Mouse (Mus musculus): ENCODE results near the gene Ogfod3. TPM values are rescaled to one million over a fixed set of nuclear protein-coding genes. Genes with fewer than 3 reads are reported as not detected.

Ogfod3 gene
- polyA plus RNA-seq, 2 experiments, result 5.6 to 13.3 TPM

DNA sequence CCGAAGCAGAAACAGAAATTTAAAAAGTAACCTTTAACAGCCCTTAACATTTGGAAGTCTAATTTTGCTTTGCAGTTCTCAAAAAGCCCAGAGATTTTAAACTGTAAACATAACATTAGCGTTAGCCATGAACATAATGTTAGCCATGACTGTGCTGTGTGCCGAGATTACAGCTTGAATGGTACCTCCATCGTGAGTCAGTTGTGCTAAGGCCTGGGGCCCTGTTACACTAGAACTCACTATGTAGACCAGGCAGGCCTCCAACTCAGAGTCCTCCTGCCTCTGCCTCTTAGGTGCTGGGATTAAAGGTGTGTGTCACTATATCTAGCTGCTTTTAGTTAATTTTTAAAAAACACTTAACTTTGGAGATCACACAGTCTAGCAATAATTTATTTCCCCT, 26.7 kb upstream of the Ogfod3 start:
- no peak for ATAC-seq (ENCODE audit: insufficient read depth)

DNA sequence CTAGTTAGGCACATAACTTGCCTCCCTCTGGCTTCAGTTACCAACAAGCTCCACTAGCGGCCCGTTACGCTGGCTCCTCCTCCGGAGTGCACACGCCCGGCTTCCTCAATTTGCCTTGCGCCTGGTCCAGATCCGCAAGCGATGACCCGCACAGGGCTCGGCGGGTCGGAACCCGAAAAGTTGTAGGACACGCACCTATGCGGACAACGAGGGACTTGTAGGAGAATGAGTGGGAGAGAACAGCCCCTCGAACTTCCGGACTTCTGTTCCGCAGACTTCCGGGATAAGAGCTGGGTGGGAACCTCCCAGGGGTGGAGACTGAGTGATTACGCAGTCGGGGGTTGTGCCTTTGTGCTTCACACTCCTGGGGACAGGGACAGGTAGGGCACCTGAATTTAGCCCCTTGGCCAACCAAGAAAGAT, 24.5 kb upstream of the Ogfod3 start, which contains the start of gene Cybc1:
Gene Cybc1, minus strand, starts transcription at position 305 of the 422 bp plus-strand sequence.
- H3K4me1 ChIP-seq (replicated peaks; ENCODE audit: control insufficient read depth in 2 of 2, insufficient read depth in 2 of 2, low read length in 1 of 2), result peaks cover 31 to 37% of the 10 kb centered on the region in 2 experiments
- WGBS (ENCODE audit: insufficient replicate concordance), result 0% methylated on average over 23 of the region's 23 CpGs

More for the DNA sequence above, 26.7 kb upstream of the Ogfod3 start:
- no peak for DNase-seq (ENCODE audit: low read depth in 3 of 3, low spot score in 3 of 3)
- H3K36me3 ChIP-seq (replicated peaks; ENCODE audit: control insufficient read depth, insufficient read depth, low read depth), result peaks cover 7% of the 10 kb centered on the region
- H3K4me1 ChIP-seq (replicated peaks; ENCODE audit: control insufficient read depth in 2 of 2, insufficient read depth in 2 of 2, low read length in 1 of 2), result peaks cover 43 to 49% of the 10 kb centered on the region in 2 experiments
- no peak overlapping the region for H3K4me2 ChIP-seq (ENCODE audit: low read depth)
- H3K9me3 ChIP-seq (ENCODE audit: control insufficient read depth, low read length), result no peaks in the 10 kb centered on the region
- H3K9ac ChIP-seq (replicated peaks), result no peak overlapping the region
- no peak for TF ChIP-seq CTCF (IDR thresholded peaks at IDR 0.05; ENCODE audit: low read depth)
- TF ChIP-seq EP300 (IDR thresholded peaks at IDR 0.05; ENCODE audit: low read depth), result no peak
- H3K4me3 ChIP-seq (ENCODE audit: insufficient read depth in 1 of 2, low read depth in 2 of 2, low read length in 2 of 2), result no peak overlapping the region
- WGBS (ENCODE audit: insufficient replicate concordance), result 69% methylated on average over 4 of the region's 4 CpGs
- H3K27ac ChIP-seq, result peak overlapping the region; percentile 70
- no peaks in the 10 kb centered on the region for H3K27me3 ChIP-seq (ENCODE audit: control insufficient read depth, insufficient read depth, low read length)

DNA sequence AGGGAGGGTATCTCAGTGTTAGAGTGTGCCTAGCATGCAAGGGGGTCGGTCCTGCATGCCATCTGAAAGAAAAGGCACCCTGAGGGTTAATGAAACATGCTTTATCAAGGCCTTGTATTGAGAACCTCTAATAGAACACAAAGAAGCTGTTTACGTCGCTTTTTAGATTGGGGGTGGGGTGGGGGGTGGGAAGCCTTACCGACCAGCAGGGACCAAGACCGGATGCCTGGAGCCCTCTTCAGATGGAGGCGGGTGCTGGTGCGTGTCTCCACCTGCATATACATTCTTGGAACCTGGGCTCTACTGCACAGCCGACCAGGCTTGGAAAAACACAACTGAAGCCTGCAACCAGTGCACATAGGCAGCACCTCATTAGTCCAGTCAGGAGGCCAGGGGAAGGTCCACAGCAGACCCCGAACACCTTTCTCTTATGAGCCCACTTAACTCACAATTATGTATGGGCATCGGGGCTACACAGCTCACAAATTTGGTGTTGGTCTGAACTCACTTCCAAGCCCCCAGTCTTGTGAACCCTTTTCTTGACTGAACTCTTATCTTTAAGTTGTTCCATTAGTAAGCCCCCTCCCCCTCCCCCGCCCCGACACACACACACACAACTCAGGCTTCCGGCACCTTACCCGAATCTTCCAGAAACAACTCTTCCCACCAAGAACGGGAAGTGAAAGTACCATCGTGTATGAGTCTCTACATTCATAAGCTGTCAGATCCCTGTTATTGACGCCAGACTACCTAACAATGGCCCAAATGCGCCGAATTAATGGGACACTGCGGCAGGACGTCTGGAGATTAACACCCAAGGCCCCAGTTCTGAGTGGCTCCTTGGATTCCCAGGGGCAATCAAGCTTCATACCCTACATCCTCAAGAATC, 23.9 kb upstream of the Ogfod3 start:
- WGBS (ENCODE audit: insufficient replicate concordance), result 11% methylated on average over 21 of the region's 21 CpGs
- Histone ChIP-seq H3K4me1 (replicated peaks; ENCODE audit: control insufficient read depth in 2 of 2, insufficient read depth in 2 of 2, low read length in 1 of 2) (peaks cover 31 to 33% of the 10 kb centered on the region in 2 experiments), H3K4me3 (ENCODE audit: insufficient read depth in 1 of 2, low read depth in 2 of 2, low read length in 2 of 2) (peak overlapping the region; percentile 71 to 98), H3K9me3 (ENCODE audit: control insufficient read depth, low read length) (no peaks in the 10 kb centered on the region), H3K27me3 (ENCODE audit: control insufficient read depth, insufficient read depth, low read length) (no peaks in the 10 kb centered on the region), H3K9ac (replicated peaks) (peak overlapping the region; percentile 69), H3K4me2 (ENCODE audit: low read depth) (peak overlapping the region; percentile 81), H3K27ac (peak overlapping the region; percentile 41), H3K36me3 (replicated peaks; ENCODE audit: control insufficient read depth, insufficient read depth, low read depth) (peaks cover 31% of the 10 kb centered on the region)
- TF ChIP-seq CTCF (IDR thresholded peaks at IDR 0.05; ENCODE audit: low read depth) (no peak), EP300 (IDR thresholded peaks at IDR 0.05; ENCODE audit: low read depth) (no peak)
- peak; percentile 4; the same call in 1 of the 2 replicates for ATAC-seq (ENCODE audit: insufficient read depth)
- peak in 1 of 3 experiments; percentile 27 for DNase-seq (ENCODE audit: low read depth in 3 of 3, low spot score in 3 of 3)

More for the DNA sequence above, 24.5 kb upstream of the Ogfod3 start, which contains the start of gene Cybc1:
- Histone ChIP-seq H3K36me3 (replicated peaks; ENCODE audit: control insufficient read depth, insufficient read depth, low read depth) (peaks cover 26% of the 10 kb centered on the region), H3K9me3 (ENCODE audit: control insufficient read depth, low read length) (no peaks in the 10 kb centered on the region), H3K9ac (replicated peaks) (peak within 1 kb of the TSS; percentile 69), H3K4me3 (ENCODE audit: insufficient read depth in 1 of 2, low read depth in 2 of 2, low read length in 2 of 2) (peak within 1 kb of the TSS; percentile 71 to 98), H3K4me2 (ENCODE audit: low read depth) (peak within 1 kb of the TSS; percentile 81), H3K27me3 (ENCODE audit: control insufficient read depth, insufficient read depth, low read length) (no peaks in the 10 kb centered on the region), H3K27ac (peak within 1 kb of the TSS; percentile 41)
- DNase-seq (ENCODE audit: low read depth in 3 of 3, low spot score in 3 of 3) (peak; percentile 65 to 79 (median 67)), ATAC-seq (ENCODE audit: insufficient read depth) (peak; percentile 90)
- TF ChIP-seq CTCF (IDR thresholded peaks at IDR 0.05; ENCODE audit: low read depth) (peak; percentile 56), EP300 (IDR thresholded peaks at IDR 0.05; ENCODE audit: low read depth) (no peak; the same call in 1 of the 2 replicates)

DNA sequence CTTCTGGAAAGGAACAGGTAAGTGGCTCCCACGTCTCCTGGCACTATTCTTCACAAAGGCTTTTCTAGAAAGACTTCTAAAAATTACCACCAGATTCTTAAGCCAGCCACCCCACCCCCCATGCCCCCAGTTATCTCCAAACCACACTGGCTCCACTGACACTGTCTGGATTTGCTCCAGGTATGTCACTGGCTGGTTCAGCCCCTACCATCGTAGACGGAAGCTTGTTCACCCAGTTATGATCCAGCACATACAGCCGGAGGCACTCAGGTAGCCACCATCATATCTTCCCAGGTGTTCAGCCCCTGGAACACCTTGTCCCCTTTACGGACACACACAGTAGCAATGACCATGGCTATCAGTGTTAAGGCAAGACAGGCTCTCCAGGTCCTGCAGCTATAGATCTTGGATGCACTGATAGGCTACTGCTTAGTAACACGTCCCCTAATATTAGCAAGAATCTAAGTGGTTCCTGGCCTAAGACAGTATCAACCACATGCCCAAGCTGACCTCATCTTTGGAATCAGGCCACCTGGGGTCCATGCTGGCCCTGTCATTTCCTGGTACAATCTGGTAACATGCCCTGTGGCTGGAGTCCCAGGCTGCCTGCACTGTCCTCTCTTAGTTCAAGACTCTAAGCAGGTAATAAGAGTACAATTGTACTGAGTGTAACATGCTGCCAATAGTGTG, 17.0 kb upstream of the Ogfod3 start:
- WGBS (ENCODE audit: insufficient replicate concordance), result 69% methylated on average over 6 of the region's 6 CpGs
- TF ChIP-seq EP300 (IDR thresholded peaks at IDR 0.05; ENCODE audit: low read depth), result no peak
- TF ChIP-seq CTCF (IDR thresholded peaks at IDR 0.05; ENCODE audit: low read depth), result no peak
- Histone ChIP-seq H3K9me3 (ENCODE audit: control insufficient read depth, low read length) (no peaks in the 10 kb centered on the region), H3K36me3 (replicated peaks; ENCODE audit: control insufficient read depth, insufficient read depth, low read depth) (peaks cover 44% of the 10 kb centered on the region), H3K9ac (replicated peaks) (no peak overlapping the region), H3K4me2 (ENCODE audit: low read depth) (no peak overlapping the region), H3K4me3 (ENCODE audit: insufficient read depth in 1 of 2, low read depth in 2 of 2, low read length in 2 of 2) (no peak overlapping the region), H3K27me3 (ENCODE audit: control insufficient read depth, insufficient read depth, low read length) (no peaks in the 10 kb centered on the region), H3K27ac (no peak overlapping the region), H3K4me1 (replicated peaks; ENCODE audit: control insufficient read depth in 2 of 2, insufficient read depth in 2 of 2, low read length in 1 of 2) (no peaks in the 10 kb centered on the region)
- DNase-seq (ENCODE audit: low read depth in 3 of 3, low spot score in 3 of 3), result no peak
- ATAC-seq (ENCODE audit: insufficient read depth), result no peak

Measured in liver, embryonic 14.5 days (tissue).